Mouse (Mus musculus) midbrain, embryonic 11.5 days (tissue): Measurements from ENCODE around the gene Gfpt2. TPM values are rescaled to one million over a fixed set of nuclear protein-coding genes. Genes with fewer than 3 reads are reported as not detected.
"Not testable (repeated sequence)": the region's sequence is repeated elsewhere in the genome, so short reads cannot be mapped to it uniquely, and the experiment has no call there.

Experiments used
- ATAC-seq: fragments of 200-750 bp; cut with Nextera tagmentation; 2 replicates; pipeline ENCODE4 v1.8.0; 2017; ENCODE audit warnings: moderate TSS enrichment, moderate library complexity; ENCODE audit not compliant: low FRiP score
- DNase-seq: peaks from one replicate; pipeline ENCODE4 v3.0.0; 2015; ENCODE audit warnings: low spot score; ENCODE audit errors: missing footprints
- H3K27ac ChIP-seq: fragments of 300-500 bp; sonication (generic); 2 replicates; pipeline ENCODE4 v1.5.1; 2014; ENCODE audit warnings: low read depth, low read length
- H3K27me3 ChIP-seq: fragments of 300-500 bp; sonication (generic); 2 replicates; pipeline ENCODE4 v1.6.1; 2014; ENCODE audit warnings: mild to moderate bottlenecking, low read length, moderate library complexity, mixed read lengths; ENCODE audit not compliant: control insufficient read depth, insufficient read depth
- H3K36me3 ChIP-seq: fragments of 300-500 bp; sonication (generic); 2 replicates; pipeline ENCODE4 v1.6.1; 2014; ENCODE audit warnings: mild to moderate bottlenecking, low read length, moderate library complexity, mixed read lengths; ENCODE audit not compliant: control insufficient read depth, insufficient read depth
- H3K4me1 ChIP-seq: fragments of 300-500 bp; sonication (generic); 2 replicates; pipeline ENCODE4 v1.6.1; 2014; ENCODE audit warnings: low read length; ENCODE audit not compliant: control insufficient read depth, insufficient read depth
- H3K4me2 ChIP-seq: fragments of 300-500 bp; sonication (generic); 2 replicates; pipeline ENCODE4 v1.6.1; 2014; ENCODE audit warnings: mild to moderate bottlenecking, moderate library complexity
- H3K4me3 ChIP-seq: fragments of 300-500 bp; sonication (generic); 2 replicates; pipeline ENCODE4 v1.5.1; 2014; ENCODE audit warnings: low read depth, low read length
- H3K9ac ChIP-seq: fragments of 300-500 bp; sonication (generic); 2 replicates; pipeline ENCODE4 v1.6.1; 2014; ENCODE audit warnings: low read length
- H3K9me3 ChIP-seq: fragments of 300-500 bp; sonication (generic); 2 replicates; pipeline ENCODE4 v1.6.1; 2016; ENCODE audit warnings: low read length; ENCODE audit not compliant: control insufficient read depth
- WGBS: fragments of 180-500 bp; shearing (Covaris S2); extraction: QIAGEN DNeasy Blood & Tissue Kit; methylation state at CpG from one replicate; pipeline ENCODE4 v1.1.7; 2014; 5-methylcytosine and 5-hydroxymethylcytosine counted together
- polyA plus RNA-seq: library from polyadenylated mRNA; unstranded; fragments of >200 nt; fragmentation: Nextera tagmentation; extraction: Ambion mirVana; gene quantifications from 2 replicates; pipeline ENCODE4 v1.2.1, GENCODE M21; 2014

Gfpt2 gene
- polyA plus RNA-seq, 1 experiment from 2014 or later, result 8.7 TPM

DNA sequence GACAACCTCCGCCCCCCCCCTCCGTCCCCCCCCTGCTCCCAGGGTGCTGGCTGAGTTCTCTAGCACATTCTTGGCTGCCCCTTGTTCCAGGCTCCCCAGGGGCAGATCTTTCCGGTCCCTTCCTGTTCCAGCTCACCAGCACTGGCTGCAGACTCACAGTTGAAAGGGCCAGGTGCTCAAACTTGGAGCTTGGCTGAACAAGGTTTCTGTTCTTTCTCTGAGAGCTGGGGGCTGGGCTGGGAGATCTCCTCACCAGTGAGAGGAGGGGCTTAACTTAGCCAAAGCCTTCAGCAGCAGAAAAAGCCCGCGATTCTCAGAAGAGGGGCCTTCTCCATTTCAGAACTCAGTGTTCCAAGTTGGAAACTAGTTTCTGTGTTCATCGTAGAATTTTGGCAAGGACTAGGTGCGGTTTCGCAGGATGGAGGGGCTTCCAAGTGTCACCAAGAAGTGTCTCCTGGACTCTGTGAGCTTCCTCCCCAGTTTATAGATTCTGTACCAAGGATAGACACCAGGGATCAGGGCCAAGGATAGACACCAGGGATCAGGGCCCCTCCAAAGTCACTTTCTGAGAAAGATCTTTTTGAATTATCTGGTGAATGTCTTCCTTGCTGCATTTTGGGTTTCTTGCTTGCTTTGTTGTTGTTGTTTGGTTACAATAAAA lies 29.2 kb upstream of the Gfpt2 start:
- H3K27ac ChIP-seq, result no peak overlapping the region

GRCm38 (mm10) chr11:49765377-49766136 lies 28.4 kb upstream of the Gfpt2 start:
- Histone ChIP-seq H3K9ac (no peak overlapping the region), H3K4me2 (no peak overlapping the region), H3K36me3 (no peaks in the 10 kb centered on the region), H3K27ac (no peak overlapping the region), H3K4me1 (no peaks in the 10 kb centered on the region; the same call in 1 of the 2 replicates), H3K4me3 (no peak overlapping the region), H3K27me3 (no peaks in the 10 kb centered on the region), H3K9me3 (no peaks in the 10 kb centered on the region)
- WGBS, result 79% methylated on average over 3 of the region's 3 CpGs
- ATAC-seq, result no peak
- DNase-seq, result peak; percentile 77

More for the DNA sequence above, 29.2 kb upstream of the Gfpt2 start:
- no peak overlapping the region for H3K4me2 ChIP-seq
- no peaks in the 10 kb centered on the region; the same call in 1 of the 2 replicates for H3K4me1 ChIP-seq
- H3K4me3 ChIP-seq, result no peak overlapping the region
- WGBS, result 26% methylated on average over 8 of the region's 8 CpGs
- H3K9ac ChIP-seq, result no peak overlapping the region
- DNase-seq (peak; percentile 86), ATAC-seq (no peak)
- H3K27me3 ChIP-seq, result no peaks in the 10 kb centered on the region
- no peaks in the 10 kb centered on the region for H3K9me3 ChIP-seq
- H3K36me3 ChIP-seq, result no peaks in the 10 kb centered on the region

GRCm38 (mm10) chr11:49766137-49766411 lies 27.9 kb upstream of the Gfpt2 start:
- H3K27ac ChIP-seq, result no peak overlapping the region
- H3K4me3 ChIP-seq, result no peak overlapping the region
- H3K4me1 ChIP-seq, result no peaks in the 10 kb centered on the region; the same call in 1 of the 2 replicates
- no peaks in the 10 kb centered on the region for H3K36me3 ChIP-seq
- WGBS, result 84% methylated on average over 2 of the region's 2 CpGs
- H3K9me3 ChIP-seq, result no peaks in the 10 kb centered on the region
- H3K27me3 ChIP-seq, result no peaks in the 10 kb centered on the region
- H3K4me2 ChIP-seq, result no peak overlapping the region
- peak; percentile 56 for DNase-seq
- no peak overlapping the region for H3K9ac ChIP-seq
- no peak for ATAC-seq

DNA sequence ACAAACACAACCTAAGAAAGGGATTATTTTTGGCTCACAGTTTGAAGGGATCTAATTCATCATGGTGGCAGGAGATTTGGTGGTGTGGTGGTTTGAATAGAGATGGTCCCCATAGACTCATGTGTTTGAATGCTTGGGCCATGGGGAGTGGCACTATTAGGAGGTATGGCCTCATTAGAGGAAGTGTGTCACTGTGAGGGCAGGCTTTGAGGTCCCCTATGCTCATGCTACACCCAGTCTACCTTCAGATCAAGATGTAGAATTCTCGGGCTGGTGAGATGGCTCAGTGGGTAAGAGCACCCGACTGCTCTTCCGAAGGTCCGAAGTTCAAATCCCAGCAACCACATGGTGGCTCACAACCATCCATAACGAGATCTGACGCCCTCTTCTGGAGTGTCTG lies 26.5 kb upstream of the Gfpt2 start:
- H3K4me1 ChIP-seq, ATAC-seq, H3K27me3 ChIP-seq, H3K9ac ChIP-seq, H3K36me3 ChIP-seq, H3K4me2 ChIP-seq, H3K4me3 ChIP-seq, H3K27ac ChIP-seq, DNase-seq, H3K9me3 ChIP-seq: not testable (repeated sequence)
- 87% methylated on average over 4 of the region's 6 CpGs for WGBS

- Histone ChIP-seq H3K4me1 (no peaks in the 10 kb centered on the region; the same call in 1 of the 2 replicates), H3K36me3 (no peaks in the 10 kb centered on the region), H3K27me3 (no peaks in the 10 kb centered on the region), H3K4me2 (no peak overlapping the region), H3K27ac (no peak overlapping the region), H3K4me3 (no peak overlapping the region), H3K9ac (no peak overlapping the region), H3K9me3 (no peaks in the 10 kb centered on the region)
- DNase-seq (no peak), ATAC-seq (no peak)
- 90% methylated on average over 5 of the region's 5 CpGs for WGBS
Observed at GRCm38 (mm10) chr11:49768781-49769180, 25.2 kb upstream of the Gfpt2 start.

DNA sequence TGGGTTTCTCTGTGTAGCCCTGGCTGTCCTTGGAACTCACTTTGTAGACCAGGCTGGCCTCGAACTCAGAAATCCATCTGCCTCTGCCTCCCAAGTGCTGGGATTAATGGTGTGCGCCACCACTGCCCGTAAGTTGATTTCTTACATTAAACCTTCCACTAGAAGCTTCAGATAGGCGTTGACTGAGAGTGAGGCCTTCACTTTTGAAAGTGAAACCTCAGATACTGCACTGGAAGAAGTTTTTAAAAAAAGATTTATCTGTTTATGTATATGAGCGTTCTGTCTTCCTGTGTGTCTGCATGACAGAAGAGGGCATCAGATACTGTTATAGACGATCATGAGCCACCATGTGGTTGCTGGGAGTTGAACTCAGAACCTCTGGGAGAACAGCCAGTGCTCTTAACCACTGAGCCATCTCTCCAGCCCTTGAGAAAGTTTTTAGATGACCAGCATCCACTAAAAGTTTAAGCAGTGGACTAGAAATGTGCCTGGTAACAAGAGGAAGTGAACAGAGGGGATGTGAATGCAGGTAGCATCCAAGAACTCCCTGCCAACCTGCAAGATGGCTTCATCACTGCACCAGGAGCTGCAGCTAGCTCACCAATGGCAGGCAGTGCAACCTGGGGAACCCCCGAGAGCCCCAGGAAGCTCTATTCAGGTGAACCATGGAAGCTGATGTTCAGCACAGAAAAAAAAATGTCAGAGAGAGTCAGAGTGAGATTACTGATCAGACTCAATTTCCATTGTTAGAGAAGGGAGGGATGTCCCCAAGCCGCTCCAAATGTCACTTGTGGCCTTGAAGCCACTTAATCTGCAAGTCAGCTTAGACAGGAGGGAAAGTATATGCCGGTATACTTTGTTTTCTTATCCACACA lies 23.1 kb upstream of the Gfpt2 start:
- no peak overlapping the region for H3K9ac ChIP-seq
- no peak for DNase-seq
- no peak for ATAC-seq
- no peaks in the 10 kb centered on the region for H3K4me1 ChIP-seq
- no peaks in the 10 kb centered on the region for H3K9me3 ChIP-seq
- no peak overlapping the region for H3K4me3 ChIP-seq
- 81% methylated on average over 9 of the region's 9 CpGs for WGBS
- H3K36me3 ChIP-seq, result no peaks in the 10 kb centered on the region
- H3K4me2 ChIP-seq, result no peak overlapping the region
- H3K27ac ChIP-seq, result no peak overlapping the region
- H3K27me3 ChIP-seq, result no peaks in the 10 kb centered on the region

DNA sequence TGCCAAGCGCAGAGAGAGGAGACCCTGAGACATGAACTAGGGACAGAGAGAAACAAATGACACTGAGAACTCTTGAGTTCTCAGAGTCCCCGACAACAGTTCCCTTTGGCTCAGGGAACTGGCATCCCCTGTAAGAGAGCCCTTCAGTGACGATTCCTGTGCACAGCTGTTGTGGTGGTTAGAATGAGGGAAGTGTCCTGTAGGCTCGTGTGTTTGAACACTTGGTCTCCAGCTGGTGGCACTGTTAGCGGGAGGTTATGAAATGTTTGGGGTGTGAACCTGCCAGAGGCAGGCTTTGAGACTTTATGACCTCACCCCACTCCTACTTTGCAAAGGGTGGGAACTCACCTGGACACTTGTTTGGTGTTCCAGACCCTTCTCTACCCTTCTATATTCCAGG lies 21.7 kb upstream of the Gfpt2 start:
- no peaks in the 10 kb centered on the region for H3K36me3 ChIP-seq
- H3K27ac ChIP-seq, result no peak overlapping the region
- DNase-seq (peak; percentile 6), ATAC-seq (no peak)
- H3K9ac ChIP-seq, result no peak overlapping the region
- H3K27me3 ChIP-seq, result no peaks in the 10 kb centered on the region
- H3K4me2 ChIP-seq, result no peak overlapping the region
- no peaks in the 10 kb centered on the region for H3K9me3 ChIP-seq
- H3K4me1 ChIP-seq, result no peaks in the 10 kb centered on the region
- 78% methylated on average over 5 of the region's 5 CpGs for WGBS
- H3K4me3 ChIP-seq, result no peak overlapping the region

DNA sequence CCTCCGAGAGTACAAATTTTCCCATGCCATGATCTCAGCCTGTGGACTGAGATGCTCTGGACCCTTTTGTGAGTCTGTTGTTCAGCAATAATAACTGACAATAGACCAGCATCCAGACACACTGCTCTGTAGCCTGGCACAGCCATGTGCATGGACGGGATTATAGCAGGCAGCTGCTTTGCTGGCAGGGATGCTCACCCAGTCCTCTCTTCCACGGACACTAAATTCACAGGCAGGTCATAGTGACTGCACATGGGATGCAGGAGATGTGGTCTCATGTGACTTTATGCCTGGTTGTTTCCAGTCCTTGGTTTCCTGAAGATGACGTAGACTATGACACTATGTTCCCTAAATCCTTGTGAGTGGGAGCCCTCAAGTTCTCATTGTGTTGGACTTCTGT lies 19.1 kb upstream of the Gfpt2 start:
- no peaks in the 10 kb centered on the region for H3K27me3 ChIP-seq
- no peak overlapping the region for H3K27ac ChIP-seq
- H3K36me3 ChIP-seq, result no peaks in the 10 kb centered on the region
- H3K4me2 ChIP-seq, result no peak overlapping the region
- H3K9ac ChIP-seq, result no peak overlapping the region
- ATAC-seq (no peak), DNase-seq (peak; percentile 53)
- no peaks in the 10 kb centered on the region for H3K9me3 ChIP-seq
- H3K4me3 ChIP-seq, result no peak overlapping the region
- 81% methylated on average over 4 of the region's 4 CpGs for WGBS
- no peaks in the 10 kb centered on the region for H3K4me1 ChIP-seq

DNA sequence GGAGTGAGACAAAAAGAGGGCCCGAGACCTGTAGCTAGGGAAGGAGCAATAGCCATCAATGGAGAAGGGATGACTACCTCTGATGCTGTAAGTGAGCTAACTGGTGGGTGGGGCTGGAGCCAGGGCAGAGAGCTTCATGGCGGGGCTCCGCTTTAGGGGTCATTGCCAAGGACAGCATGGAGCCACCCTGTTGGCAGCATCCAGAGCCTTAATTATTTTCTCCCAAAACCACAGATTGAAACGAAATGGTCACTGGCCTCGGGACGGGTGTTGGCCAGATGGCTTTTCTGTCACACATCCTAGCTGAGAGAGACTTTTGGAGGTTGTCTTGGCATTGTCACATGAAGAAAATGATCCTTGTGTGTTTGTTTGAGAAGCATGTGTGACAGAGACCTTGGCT lies 15.1 kb upstream of the Gfpt2 start:
- ATAC-seq, result no peak
- 83% methylated on average over 6 of the region's 6 CpGs for WGBS

More for the DNA sequence above, 15.1 kb upstream of the Gfpt2 start:
- Histone ChIP-seq H3K27ac (no peak overlapping the region), H3K9me3 (no peaks in the 10 kb centered on the region), H3K9ac (no peak overlapping the region), H3K4me1 (no peaks in the 10 kb centered on the region), H3K36me3 (no peaks in the 10 kb centered on the region), H3K27me3 (no peaks in the 10 kb centered on the region), H3K4me2 (no peak overlapping the region), H3K4me3 (no peak overlapping the region)
- DNase-seq, result peak; percentile 37
